Mouse (Mus musculus): ENCODE measurements around the gene Tat. TPM values are rescaled to one million over a fixed set of nuclear protein-coding genes. Genes with fewer than 3 reads are reported as not detected.

The Tat gene
- polyA plus RNA-seq, 1 experiment from 2014 or later = 0.09 TPM

Other genes starting within 250 kb of the Tat start
- 26.1 and 30.0 TPM in 2 replicates for gene Ap1g1, start 211.9 kb upstream of the Tat start, polyA plus RNA-seq (2015; fragmentation: Nextera tagmentation; extraction: Ambion mirVana)
- 1.3 and 1.9 TPM in 2 replicates for gene Phlpp2, start 121.9 kb upstream of the Tat start, polyA plus RNA-seq (2015; fragmentation: Nextera tagmentation; extraction: Ambion mirVana)
- gene Marveld3, start 28.2 kb upstream of the Tat start, polyA plus RNA-seq (2015; fragmentation: Nextera tagmentation; extraction: Ambion mirVana) = 0.51 and 1.3 TPM in 2 replicates
- 1.6 and 2.1 TPM in 2 replicates for gene Chst4, start 49.3 kb downstream of the Tat start, polyA plus RNA-seq (2015; fragmentation: Nextera tagmentation; extraction: Ambion mirVana)
- 5.9 and 6.1 TPM in 2 replicates for gene Zfp612, start 89.3 kb downstream of the Tat start, polyA plus RNA-seq (2015; fragmentation: Nextera tagmentation; extraction: Ambion mirVana)
- not detected in 2 replicates for gene Gm21964, start 110.8 kb downstream of the Tat start, polyA plus RNA-seq (2015; fragmentation: Nextera tagmentation; extraction: Ambion mirVana)
- gene Gm17720, start 112.3 kb downstream of the Tat start, polyA plus RNA-seq (2015; fragmentation: Nextera tagmentation; extraction: Ambion mirVana) = not detected in 2 replicates
- 0.47 and 1.2 TPM in 2 replicates for gene Calb2, start 177.8 kb downstream of the Tat start, polyA plus RNA-seq (2015; fragmentation: Nextera tagmentation; extraction: Ambion mirVana)
- gene Cmtr2, start 225.2 kb downstream of the Tat start, polyA plus RNA-seq (2015; fragmentation: Nextera tagmentation; extraction: Ambion mirVana) = 5.7 and 6.4 TPM in 2 replicates